Mouse (Mus musculus) stomach, embryonic 14.5 days (tissue): ENCODE measurements at regions not wholly inside any gene's neighbourhood (a gene's known extent, or its start where the extent isn't known, plus 50 kb on each side); places are given as distances from the start of the nearest gene placed in this dataset.

Source experiments
- ATAC-seq: fragments of 200-750 bp; cut with Nextera tagmentation; 2 replicates; pipeline ENCODE4 v1.8.0; 2017; ENCODE audit warnings: low read depth, moderate TSS enrichment; ENCODE audit not compliant: insufficient number of reproducible peaks, insufficient read depth, low FRiP score
- H3K27ac ChIP-seq: fragments of 300-500 bp; sonication (generic); 2 replicates; pipeline ENCODE4 v1.5.1; 2014; ENCODE audit warnings: mild to moderate bottlenecking, low read length, moderate library complexity, mixed read lengths
- H3K27me3 ChIP-seq: fragments of 300-500 bp; sonication (generic); 2 replicates; pipeline ENCODE4 v1.6.1; 2014; ENCODE audit warnings: low read length, control low read depth, mixed read lengths; ENCODE audit not compliant: control insufficient read depth, insufficient read depth
- H3K36me3 ChIP-seq: fragments of 300-500 bp; sonication (generic); 2 replicates; pipeline ENCODE4 v1.6.1; 2014; ENCODE audit warnings: mild to moderate bottlenecking, control low read depth, low read length, moderate library complexity, mixed read lengths; ENCODE audit not compliant: control insufficient read depth, insufficient read depth
- H3K4me1 ChIP-seq: fragments of 300-500 bp; sonication (generic); 2 replicates; pipeline ENCODE4 v1.6.1; 2014; ENCODE audit warnings: low read length, control low read depth, mixed read lengths; ENCODE audit not compliant: control insufficient read depth, insufficient read depth
- H3K4me2 ChIP-seq: fragments of 300-500 bp; sonication (generic); replicated peaks from 2 replicates; pipeline ENCODE4 v1.6.1; 2014; ENCODE audit warnings: low read depth, low read length, control low read depth
- H3K4me3 ChIP-seq: fragments of 300-500 bp; sonication (generic); 2 replicates; pipeline ENCODE4 v1.5.1; 2014; ENCODE audit warnings: low read depth, low read length, control low read depth
- H3K9ac ChIP-seq: fragments of 300-500 bp; sonication (generic); replicated peaks from 2 replicates; pipeline ENCODE4 v1.6.1; 2014; ENCODE audit warnings: low read depth, mild to moderate bottlenecking, control low read depth, low read length, moderate library complexity, mixed read lengths
- H3K9me3 ChIP-seq: fragments of 300-500 bp; sonication (generic); 2 replicates; pipeline ENCODE4 v1.6.1; 2016; ENCODE audit warnings: low read depth, low read length, control low read depth; ENCODE audit not compliant: control insufficient read depth
- WGBS: fragments of 180-500 bp; shearing (Covaris S2); extraction: QIAGEN DNeasy Blood & Tissue Kit; methylation state at CpG from one replicate; pipeline ENCODE4 v1.1.7; 2014; 5-methylcytosine and 5-hydroxymethylcytosine counted together

- no peaks in the 10 kb centered on the region for H3K9me3 ChIP-seq
- H3K4me1 ChIP-seq, result no peaks in the 10 kb centered on the region
- no peak for ATAC-seq
- 90% methylated on average over 2 of the region's 2 CpGs for WGBS
- no peaks in the 10 kb centered on the region for H3K36me3 ChIP-seq
- H3K4me3 ChIP-seq, result no peak overlapping the region
- H3K9ac ChIP-seq, result no peak overlapping the region
- no peak overlapping the region for H3K27ac ChIP-seq
- no peak overlapping the region for H3K4me2 ChIP-seq
- no peaks in the 10 kb centered on the region for H3K27me3 ChIP-seq
Measured at GRCm38 (mm10) chr9:50421061-50421460, 73.3 kb upstream of the Plet1 start.

- Histone ChIP-seq H3K27me3 (no peaks in the 10 kb centered on the region), H3K9ac (no peak overlapping the region), H3K9me3 (no peaks in the 10 kb centered on the region), H3K36me3 (no peaks in the 10 kb centered on the region), H3K4me2 (no peak overlapping the region), H3K27ac (no peak overlapping the region), H3K4me3 (no peak overlapping the region), H3K4me1 (no peaks in the 10 kb centered on the region)
- 82% methylated on average over 23 of the region's 23 CpGs for WGBS
- ATAC-seq, result no peak
Measured at GRCm38 (mm10) chr9:50421572-50422285, 72.6 kb upstream of the Plet1 start.

GRCm38 (mm10) chr9:50425866-50426495 lies 68.3 kb upstream of the Plet1 start:
- H3K9ac ChIP-seq, result no peak overlapping the region
- no peak for ATAC-seq
- no peaks in the 10 kb centered on the region for H3K36me3 ChIP-seq
- H3K9me3 ChIP-seq, result no peaks in the 10 kb centered on the region
- no peak overlapping the region for H3K4me2 ChIP-seq
- H3K27me3 ChIP-seq, result no peaks in the 10 kb centered on the region
- no peak overlapping the region for H3K4me3 ChIP-seq
- WGBS, result 40% methylated on average over 4 of the region's 4 CpGs
- no peaks in the 10 kb centered on the region for H3K4me1 ChIP-seq
- H3K27ac ChIP-seq, result no peak overlapping the region

- no peak overlapping the region for H3K4me2 ChIP-seq
- H3K9ac ChIP-seq, result no peak overlapping the region
- ATAC-seq, result no peak
- H3K27me3 ChIP-seq, result no peaks in the 10 kb centered on the region
- no peak overlapping the region for H3K4me3 ChIP-seq
- WGBS, result 86% methylated on average over 7 of the region's 7 CpGs
- H3K4me1 ChIP-seq, result no peaks in the 10 kb centered on the region
- H3K9me3 ChIP-seq, result no peaks in the 10 kb centered on the region
- H3K36me3 ChIP-seq, result no peaks in the 10 kb centered on the region
- H3K27ac ChIP-seq, result no peak overlapping the region
Measured at GRCm38 (mm10) chr9:50430147-50430546, 64.2 kb upstream of the Plet1 start.

- Histone ChIP-seq H3K36me3 (no peaks in the 10 kb centered on the region), H3K27ac (no peak overlapping the region), H3K27me3 (no peaks in the 10 kb centered on the region), H3K9ac (no peak overlapping the region), H3K4me3 (no peak overlapping the region), H3K4me2 (no peak overlapping the region), H3K4me1 (no peaks in the 10 kb centered on the region), H3K9me3 (no peaks in the 10 kb centered on the region)
- WGBS, result 72% methylated on average over 4 of the region's 4 CpGs
- no peak for ATAC-seq
Measured at GRCm38 (mm10) chr9:50433525-50433924, 60.8 kb upstream of the Plet1 start.

- H3K27me3 ChIP-seq, result no peaks in the 10 kb centered on the region
- ATAC-seq, result no peak
- H3K4me1 ChIP-seq, result no peaks in the 10 kb centered on the region
- no peak overlapping the region for H3K4me3 ChIP-seq
- no peak overlapping the region for H3K4me2 ChIP-seq
- no peaks in the 10 kb centered on the region for H3K36me3 ChIP-seq
- WGBS, result 65% methylated on average over 4 of the region's 4 CpGs
- no peaks in the 10 kb centered on the region for H3K9me3 ChIP-seq
- no peak overlapping the region for H3K27ac ChIP-seq
- no peak overlapping the region for H3K9ac ChIP-seq
Measured at GRCm38 (mm10) chr9:50433978-50434377, 60.3 kb upstream of the Plet1 start.

- H3K27ac ChIP-seq, result no peak overlapping the region
- no peaks in the 10 kb centered on the region for H3K4me1 ChIP-seq
- H3K9me3 ChIP-seq, result no peaks in the 10 kb centered on the region
- H3K4me3 ChIP-seq, result peak overlapping the region; percentile 11
- H3K4me2 ChIP-seq, result peak overlapping the region; percentile 50
- no peak overlapping the region for H3K9ac ChIP-seq
- H3K36me3 ChIP-seq, result no peaks in the 10 kb centered on the region
- peak; percentile 76; the same call in 1 of the 2 replicates for ATAC-seq
- H3K27me3 ChIP-seq, result no peaks in the 10 kb centered on the region
- WGBS, result 17% methylated on average over 17 of the region's 17 CpGs
Measured at GRCm38 (mm10) chr9:50437830-50438722, 56.2 kb upstream of the Plet1 start.

GRCm38 (mm10) chr9:50438738-50439137 lies 55.6 kb upstream of the Plet1 start:
- no peak overlapping the region for H3K27ac ChIP-seq
- ATAC-seq, result no peak
- no peak overlapping the region for H3K4me3 ChIP-seq
- no peaks in the 10 kb centered on the region for H3K9me3 ChIP-seq
- H3K4me1 ChIP-seq, result no peaks in the 10 kb centered on the region
- H3K36me3 ChIP-seq, result no peaks in the 10 kb centered on the region
- H3K27me3 ChIP-seq, result no peaks in the 10 kb centered on the region
- H3K4me2 ChIP-seq, result no peak overlapping the region
- 54% methylated on average over 7 of the region's 7 CpGs for WGBS
- no peak overlapping the region for H3K9ac ChIP-seq
